Mouse (Mus musculus) bone marrow, adult 2 months (tissue): ENCODE results near the gene Armc12.

ENCODE experiments used
- CTCF ChIP-seq: fragments of 200-500 bp; IDR thresholded peaks from 2 replicates; pipeline ENCODE4 v1.5.1; 2011; ENCODE audit warnings: low read length, control low read depth; ENCODE audit not compliant: control insufficient read depth, insufficient read depth
- POLR2A ChIP-seq: fragments of 200-500 bp; IDR thresholded peaks from 2 replicates; pipeline ENCODE4 v1.6.1; 2011; ENCODE audit warnings: low read depth, mild to moderate bottlenecking, control low read depth, low read length, borderline replicate concordance; ENCODE audit not compliant: control insufficient read depth

- TF ChIP-seq POLR2A = no peak
- TF ChIP-seq CTCF = no peak
Measured at GRCm38 (mm10) chr17:28571868-28572267, 41.3 kb downstream of the Armc12 start.
